Mouse (Mus musculus) urinary bladder, postnatal 36 days (tissue): ENCODE results near the gene Cldn9.

Experiments used
- DNase-seq, 2 experiments: peaks; one replicate each; pipeline ENCODE4 v3.0.0; 2022; ENCODE audit warnings: low spot score in 2 of 2, mixed read lengths in 1 of 2

Gene Cldn9

GRCm38 (mm10) chr17:23683856-23684672 is at the start of gene Cldn9:
TSS of gene Cldn9 (minus strand) at chr17:23684026.
- DNase-seq = no peak

- DNase-seq = no peak
These were observed 46.6 kb upstream of the Cldn9 start for GRCm38 (mm10) chr17:23730441-23730840.

- peak; percentile 50 to 79 for DNase-seq
These were observed 42.9 kb upstream of the Cldn9 start for GRCm38 (mm10) chr17:23726758-23727142.

GRCm38 (mm10) chr17:23725999-23726757 is 42.4 kb upstream of the Cldn9 start, which contains the start of gene Pkmyt1:
TSS of gene Pkmyt1 (plus strand) at chr17:23726336.
- DNase-seq = peak; percentile 91 to 95

GRCm38 (mm10) chr17:23725477-23725876 is 41.7 kb upstream of the Cldn9 start:
- no peak for DNase-seq

GRCm38 (mm10) chr17:23722376-23723125 is 38.7 kb upstream of the Cldn9 start, which contains the start of gene 1520401A03Rik:
TSS of gene 1520401A03Rik (minus strand) at chr17:23722783.
- DNase-seq = no peak

GRCm38 (mm10) chr17:23721886-23722285 is 38.1 kb upstream of the Cldn9 start:
- DNase-seq = no peak

GRCm38 (mm10) chr17:23719455-23719854 is 35.6 kb upstream of the Cldn9 start:
- DNase-seq = no peak

GRCm38 (mm10) chr17:23717003-23717402 is 33.2 kb upstream of the Cldn9 start:
- no peak for DNase-seq

- peak; percentile 61 to 73 for DNase-seq
These were observed 22.4 kb upstream of the Cldn9 start for GRCm38 (mm10) chr17:23706212-23706611.

GRCm38 (mm10) chr17:23705525-23706104 is 21.8 kb upstream of the Cldn9 start:
- no peak for DNase-seq

GRCm38 (mm10) chr17:23704741-23705140 is 20.9 kb upstream of the Cldn9 start:
- no peak for DNase-seq

- DNase-seq = no peak
These were observed 19.5 kb upstream of the Cldn9 start for GRCm38 (mm10) chr17:23703301-23703700.

GRCm38 (mm10) chr17:23700079-23700478 is 16.3 kb upstream of the Cldn9 start:
- peak; percentile 75 to 91 for DNase-seq

GRCm38 (mm10) chr17:23699131-23700077 is 15.6 kb upstream of the Cldn9 start:
- peak; percentile 30 to 38 for DNase-seq

- DNase-seq = no peak
These were observed 12.0 kb upstream of the Cldn9 start for GRCm38 (mm10) chr17:23695801-23696200.

- no peak for DNase-seq
These were observed 10.7 kb upstream of the Cldn9 start for GRCm38 (mm10) chr17:23694491-23694890.

- DNase-seq = no peak
These were observed 600 bp downstream of the Cldn9 start for GRCm38 (mm10) chr17:23683226-23683625.

- no peak for DNase-seq
These were observed 1.3 kb downstream of the Cldn9 start for GRCm38 (mm10) chr17:23682530-23682929.

- no peak for DNase-seq
These were observed 1.7 kb downstream of the Cldn9 start for GRCm38 (mm10) chr17:23682092-23682491.
